Mouse (Mus musculus) embryonic facial prominence, embryonic 12.5 days (tissue): ENCODE data around the gene Mfap3. TPM values are rescaled to one million over a fixed set of nuclear protein-coding genes. Genes with fewer than 3 reads are reported as not detected.
"Not testable (repeated sequence)": the region's sequence is repeated elsewhere in the genome, so short reads cannot be mapped to it uniquely, and the experiment has no call there.

ENCODE experiments used
- ATAC-seq: fragments of 200-750 bp; cut with Nextera tagmentation; 2 replicates; pipeline ENCODE4 v1.8.0; 2017; ENCODE audit not compliant: insufficient number of reproducible peaks, insufficient read depth, low FRiP score, low TSS enrichment
- H3K27ac ChIP-seq: fragments of 300-500 bp; sonication (generic); 2 replicates; pipeline ENCODE4 v1.5.1; 2016; ENCODE audit warnings: mild to moderate bottlenecking
- H3K27me3 ChIP-seq: fragments of 300-500 bp; sonication (generic); 2 replicates; pipeline ENCODE4 v1.6.1; 2016; ENCODE audit warnings: mild to moderate bottlenecking, moderate library complexity
- H3K36me3 ChIP-seq: fragments of 300-500 bp; sonication (generic); 2 replicates; pipeline ENCODE4 v1.6.1; 2016; ENCODE audit warnings: mild to moderate bottlenecking
- H3K4me1 ChIP-seq: fragments of 300-500 bp; sonication (generic); 2 replicates; pipeline ENCODE4 v1.6.1; 2016
- H3K4me2 ChIP-seq: fragments of 300-500 bp; sonication (generic); replicated peaks from 2 replicates; pipeline ENCODE4 v1.6.1; 2016; ENCODE audit warnings: mild to moderate bottlenecking, moderate library complexity
- H3K4me3 ChIP-seq: fragments of 300-500 bp; sonication (generic); 2 replicates; pipeline ENCODE4 v1.5.1; 2016; ENCODE audit warnings: mild to moderate bottlenecking
- H3K9ac ChIP-seq: fragments of 300-500 bp; sonication (generic); 2 replicates; pipeline ENCODE4 v1.6.1; 2016; ENCODE audit warnings: mild to moderate bottlenecking, moderate library complexity
- H3K9me3 ChIP-seq: fragments of 300-500 bp; sonication (generic); 2 replicates; pipeline ENCODE4 v1.6.1; 2016; ENCODE audit warnings: mild to moderate bottlenecking, moderate library complexity
- WGBS: fragments of 180-500 bp; shearing (Covaris S2); methylation state at CpG from one replicate; pipeline ENCODE4 v1.1.7; 2016; 5-methylcytosine and 5-hydroxymethylcytosine counted together
- polyA plus RNA-seq: library from polyadenylated mRNA; unstranded; fragments of >200 nt; fragmentation: Nextera tagmentation; extraction: Ambion mirVana; gene quantifications from 2 replicates; pipeline ENCODE4 v1.2.1, GENCODE M21; 2016

Mfap3 gene
- polyA plus RNA-seq, 1 experiment from 2014 or later = 56.7 TPM

- no peak for ATAC-seq
- peaks cover 46% of the 10 kb centered on the region for H3K36me3 ChIP-seq
- 84% methylated on average over 3 of the region's 3 CpGs for WGBS
Measured at GRCm38 (mm10) chr11:57529111-57529510, 10.6 kb downstream of the Mfap3 start.

DNA sequence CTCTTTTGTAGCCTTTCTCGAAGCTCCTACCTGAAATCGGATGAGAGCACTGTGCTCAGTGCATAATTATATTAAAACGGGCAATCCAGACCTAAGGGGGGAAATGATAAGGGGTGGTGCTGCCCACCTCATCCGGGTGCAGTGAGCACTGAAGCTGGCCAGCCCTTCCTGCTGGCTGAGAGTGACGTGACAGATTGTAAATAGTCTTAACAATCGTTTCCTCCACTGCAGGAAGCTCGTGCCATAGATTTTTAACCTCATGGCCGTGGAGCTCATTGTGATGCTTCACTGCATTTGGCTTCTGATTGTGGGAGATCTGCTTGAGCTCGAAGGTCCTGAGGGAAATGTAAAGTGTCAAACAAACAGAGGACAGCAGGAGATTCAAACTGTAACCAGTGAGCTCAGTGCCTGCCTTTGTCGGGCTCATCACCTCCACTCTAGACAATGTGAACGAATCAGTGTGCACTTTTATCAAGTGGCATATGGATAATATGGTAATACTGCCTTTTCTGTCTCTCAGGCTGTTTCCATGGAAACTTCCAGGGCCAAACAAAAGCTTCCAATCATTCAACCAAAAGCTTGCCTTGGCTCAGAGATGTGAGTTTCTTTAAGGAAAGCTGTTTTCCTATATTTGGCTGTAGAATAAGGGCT is 13.0 kb downstream of the Mfap3 start:
- Histone ChIP-seq H3K4me3 (no peak overlapping the region), H3K36me3 (peaks cover 46% of the 10 kb centered on the region), H3K27ac (no peak overlapping the region), H3K4me1 (no peaks in the 10 kb centered on the region), H3K9me3 (no peaks in the 10 kb centered on the region), H3K27me3 (no peaks in the 10 kb centered on the region), H3K9ac (no peak overlapping the region), H3K4me2 (no peak overlapping the region)
- no peak for ATAC-seq
- WGBS = 74% methylated on average over 11 of the region's 11 CpGs

More at GRCm38 (mm10) chr11:57529111-57529510, 10.6 kb downstream of the Mfap3 start:
- Histone ChIP-seq H3K4me1 (no peaks in the 10 kb centered on the region), H3K27me3 (no peaks in the 10 kb centered on the region), H3K9me3 (no peaks in the 10 kb centered on the region), H3K4me2 (no peak overlapping the region), H3K27ac (no peak overlapping the region), H3K4me3 (no peak overlapping the region), H3K9ac (no peak overlapping the region)

GRCm38 (mm10) chr11:57532306-57532705 is 13.8 kb downstream of the Mfap3 start:
- ATAC-seq = no peak
- Histone ChIP-seq H3K4me2 (no peak overlapping the region), H3K4me3 (no peak overlapping the region), H3K36me3 (peaks cover 46% of the 10 kb centered on the region), H3K4me1 (no peaks in the 10 kb centered on the region), H3K27me3 (no peaks in the 10 kb centered on the region), H3K9ac (no peak overlapping the region), H3K9me3 (no peaks in the 10 kb centered on the region), H3K27ac (no peak overlapping the region)
- WGBS = 93% methylated on average over 4 of the region's 4 CpGs

DNA sequence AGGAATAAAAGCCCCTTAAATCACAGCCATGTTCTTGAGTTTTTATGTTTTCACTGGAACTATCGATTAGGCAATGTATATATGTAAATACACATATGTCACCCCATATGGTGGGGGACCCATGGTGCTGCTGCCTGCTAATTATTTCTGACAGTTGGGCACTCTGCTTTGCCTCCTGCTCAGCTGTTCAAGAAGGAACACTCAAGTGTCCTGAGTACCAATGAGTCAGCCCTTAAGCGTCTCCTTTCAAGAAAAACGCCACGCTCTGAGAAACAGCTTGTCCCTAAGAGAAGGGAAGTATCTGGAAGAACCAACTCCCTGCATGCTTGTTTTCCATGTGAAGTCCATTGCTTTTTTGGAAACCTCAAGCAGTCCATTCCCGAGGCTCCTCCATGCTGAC is 17.4 kb downstream of the Mfap3 start:
- WGBS = 93% methylated on average over 5 of the region's 5 CpGs
- no peak overlapping the region for H3K4me2 ChIP-seq
- ATAC-seq = no peak
- peaks cover 18% of the 10 kb centered on the region for H3K36me3 ChIP-seq
- no peaks in the 10 kb centered on the region for H3K4me1 ChIP-seq
- no peaks in the 10 kb centered on the region for H3K27me3 ChIP-seq
- no peak overlapping the region for H3K27ac ChIP-seq
- H3K9ac ChIP-seq = no peak overlapping the region
- no peaks in the 10 kb centered on the region for H3K9me3 ChIP-seq
- no peak overlapping the region for H3K4me3 ChIP-seq

DNA sequence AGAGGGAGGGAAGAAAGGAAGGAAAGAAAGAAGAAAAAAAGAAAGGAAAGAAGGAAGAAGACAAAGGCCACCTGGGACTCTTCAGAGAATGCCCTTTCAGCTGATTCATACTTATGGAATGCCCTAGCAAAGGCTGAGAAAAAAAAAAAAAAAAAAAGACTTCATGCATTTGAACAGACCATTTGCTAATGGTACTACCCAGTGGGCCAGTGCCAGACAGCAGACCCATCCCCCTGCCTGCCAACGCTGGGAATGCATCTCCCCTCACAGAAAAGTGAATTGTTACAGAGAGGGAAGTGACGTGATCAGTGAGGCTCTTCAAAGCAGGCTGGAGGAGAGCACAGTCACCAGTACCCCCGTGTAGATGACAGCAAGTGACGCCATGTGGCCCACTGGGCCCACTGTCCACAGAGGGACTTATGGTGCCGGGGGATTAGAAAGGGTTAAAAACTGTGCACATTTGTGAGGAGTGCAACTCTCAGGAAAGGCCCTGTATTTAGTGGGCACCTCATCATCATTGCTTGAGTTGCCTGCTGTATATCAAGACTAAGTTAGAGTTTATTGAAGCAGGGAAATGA is 21.5 kb downstream of the Mfap3 start:
- Histone ChIP-seq H3K4me2 (no peak overlapping the region), H3K4me1 (no peaks in the 10 kb centered on the region), H3K27me3 (no peaks in the 10 kb centered on the region), H3K36me3 (no peaks in the 10 kb centered on the region), H3K9ac (no peak overlapping the region), H3K27ac (no peak overlapping the region), H3K4me3 (no peak overlapping the region), H3K9me3 (no peaks in the 10 kb centered on the region)
- no peak for ATAC-seq
- WGBS = 73% methylated on average over 5 of the region's 5 CpGs

- Histone ChIP-seq H3K9ac (no peak overlapping the region), H3K4me2 (no peak overlapping the region), H3K27me3 (no peaks in the 10 kb centered on the region), H3K27ac (no peak overlapping the region), H3K4me3 (no peak overlapping the region), H3K9me3 (no peaks in the 10 kb centered on the region), H3K4me1 (no peaks in the 10 kb centered on the region), H3K36me3 (no peaks in the 10 kb centered on the region)
- 92% methylated on average over 2 of the region's 2 CpGs for WGBS
- no peak for ATAC-seq
Measured at GRCm38 (mm10) chr11:57540681-57541080, 22.2 kb downstream of the Mfap3 start.

DNA sequence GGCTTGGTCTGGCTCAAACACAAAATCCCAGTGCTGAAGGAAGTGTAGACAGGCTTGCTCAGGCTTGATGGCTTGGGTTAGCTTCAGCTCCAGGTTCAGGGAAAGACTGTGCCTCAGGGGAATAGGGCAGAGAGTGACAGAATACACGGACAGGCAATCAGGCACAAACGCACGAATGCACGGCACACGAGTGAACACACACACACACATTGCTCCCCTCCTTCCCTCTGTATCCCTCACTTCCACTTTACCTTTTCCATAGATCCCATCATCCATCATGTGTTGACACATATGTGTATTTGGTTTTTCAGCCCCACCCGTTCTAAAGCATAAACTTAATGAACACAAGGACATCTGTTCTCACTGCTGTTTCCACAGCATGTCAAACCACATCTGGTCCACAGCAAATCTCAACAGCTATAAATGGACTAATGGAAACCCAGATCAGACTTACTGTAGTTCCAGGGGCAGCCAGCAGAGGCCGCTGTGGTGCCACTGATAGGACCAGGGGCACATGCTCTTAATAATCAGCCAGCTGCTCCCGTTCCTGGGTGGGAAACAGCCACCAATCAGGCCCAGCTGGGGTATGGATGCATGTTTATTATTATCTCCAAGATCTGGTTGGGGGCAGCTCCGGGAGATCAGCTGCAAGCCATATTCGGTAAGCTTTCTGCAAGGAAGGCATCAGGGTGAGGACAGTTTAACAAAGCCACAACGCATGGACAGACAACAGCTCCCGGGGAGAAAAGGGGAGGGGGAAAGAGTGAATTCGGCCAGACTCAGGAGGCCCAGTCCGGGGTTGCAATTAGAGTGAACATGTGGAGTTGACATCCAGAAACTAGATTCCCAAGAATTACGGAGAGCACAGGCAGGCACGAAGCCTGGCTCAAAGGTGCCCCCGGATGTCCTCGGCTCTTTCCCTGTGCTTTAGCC is 30.4 kb downstream of the Mfap3 start:
- Histone ChIP-seq H3K4me2 (peak overlapping the region; percentile 42), H3K4me3 (peak overlapping the region; percentile 4; the same call in 1 of the 2 replicates), H3K9ac (no peak overlapping the region), H3K9me3 (no peaks in the 10 kb centered on the region), H3K27me3 (0 out of 2 replicates have a peak, but pooled peaks cover 4% of the 10 kb centered on the region), H3K4me1 (peaks cover 7% of the 10 kb centered on the region), H3K27ac (no peak overlapping the region), H3K36me3 (no peaks in the 10 kb centered on the region)
- WGBS = 18% methylated on average over 18 of the region's 18 CpGs
- ATAC-seq = peak; percentile 86; the same call in 1 of the 2 replicates

GRCm38 (mm10) chr11:57550230-57550629 is 31.8 kb downstream of the Mfap3 start:
- H3K27me3 ChIP-seq = 0 out of 2 replicates have a peak, but pooled peaks cover 4% of the 10 kb centered on the region
- no peak for ATAC-seq
- H3K36me3 ChIP-seq = no peaks in the 10 kb centered on the region
- 94% methylated on average over 2 of the region's 2 CpGs for WGBS
- no peak overlapping the region for H3K4me3 ChIP-seq
- H3K9me3 ChIP-seq = no peaks in the 10 kb centered on the region
- peaks cover 7% of the 10 kb centered on the region for H3K4me1 ChIP-seq
- H3K27ac ChIP-seq = no peak overlapping the region
- no peak overlapping the region for H3K9ac ChIP-seq
- H3K4me2 ChIP-seq = no peak overlapping the region

DNA sequence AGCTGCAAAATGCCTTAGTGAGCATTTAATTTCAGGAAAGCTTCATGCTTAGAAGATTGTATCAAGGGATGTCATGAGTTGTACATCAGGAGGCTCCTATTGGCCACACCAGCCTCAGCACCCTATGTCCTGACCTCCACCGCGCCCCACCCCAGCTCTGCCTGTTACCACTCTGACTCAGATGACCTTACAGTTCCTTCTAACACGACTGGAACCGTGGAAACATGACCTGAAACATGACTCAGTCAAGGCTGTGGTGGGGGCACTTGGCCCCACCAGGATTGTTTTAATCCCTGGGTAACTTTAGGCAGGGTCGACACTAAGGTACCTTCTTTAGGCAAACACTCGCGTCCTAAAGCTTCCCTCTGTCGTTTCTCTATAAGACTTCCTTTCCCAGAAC is 32.6 kb downstream of the Mfap3 start:
- no peak overlapping the region for H3K27ac ChIP-seq
- no peaks in the 10 kb centered on the region for H3K9me3 ChIP-seq
- H3K4me1 ChIP-seq = peaks cover 7% of the 10 kb centered on the region
- ATAC-seq = no peak
- WGBS = 78% methylated on average over 8 of the region's 8 CpGs
- no peak overlapping the region for H3K4me2 ChIP-seq
- H3K36me3 ChIP-seq = no peaks in the 10 kb centered on the region
- no peak overlapping the region for H3K4me3 ChIP-seq
- no peak overlapping the region for H3K9ac ChIP-seq
- 0 out of 2 replicates have a peak, but pooled peaks cover 4% of the 10 kb centered on the region for H3K27me3 ChIP-seq

DNA sequence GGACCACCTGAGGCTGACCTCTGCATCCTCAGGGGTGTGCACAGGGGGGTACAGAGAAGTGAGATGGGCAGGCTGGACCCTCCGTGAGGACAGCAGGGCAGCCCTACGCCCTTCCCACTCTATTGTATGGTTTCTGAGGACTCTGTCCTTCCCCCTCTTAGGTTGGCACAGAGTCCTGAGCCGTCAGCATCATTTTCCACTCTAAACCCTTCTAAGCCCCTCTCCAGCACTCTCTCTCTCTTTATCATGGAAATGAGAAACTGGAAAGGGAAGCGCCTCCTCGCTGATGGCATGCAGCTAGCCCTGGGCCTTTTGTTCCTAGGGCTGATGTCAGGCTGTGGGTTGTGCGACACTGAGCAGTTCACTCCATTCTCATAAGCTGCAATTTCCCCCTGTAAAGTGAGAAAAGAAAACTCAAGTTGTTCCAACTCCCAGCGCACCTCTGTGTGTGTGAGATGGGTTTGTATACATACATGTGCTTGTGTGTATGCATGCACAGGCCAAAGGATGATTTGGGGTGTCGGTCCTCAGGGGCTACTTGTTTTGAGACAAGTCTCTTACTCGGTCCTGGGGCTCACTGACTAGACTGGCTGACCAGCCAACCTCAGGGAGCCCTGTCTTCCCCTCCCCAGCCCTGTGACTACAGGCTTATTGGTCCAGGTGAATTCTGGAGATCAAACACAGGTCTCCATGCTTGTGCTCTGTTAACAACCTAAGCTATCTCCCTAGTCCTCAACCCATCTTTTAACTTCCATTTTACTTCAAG is 34.7 kb downstream of the Mfap3 start:
- H3K4me3 ChIP-seq = no peak overlapping the region
- H3K27me3 ChIP-seq = 0 out of 2 replicates have a peak, but pooled peaks cover 4% of the 10 kb centered on the region
- H3K9me3 ChIP-seq = no peaks in the 10 kb centered on the region
- H3K4me1 ChIP-seq = peaks cover 7% of the 10 kb centered on the region
- H3K27ac ChIP-seq = no peak overlapping the region
- H3K9ac ChIP-seq = no peak overlapping the region
- 42% methylated on average over 9 of the region's 9 CpGs for WGBS
- no peaks in the 10 kb centered on the region for H3K36me3 ChIP-seq
- ATAC-seq = no peak
- no peak overlapping the region for H3K4me2 ChIP-seq

DNA sequence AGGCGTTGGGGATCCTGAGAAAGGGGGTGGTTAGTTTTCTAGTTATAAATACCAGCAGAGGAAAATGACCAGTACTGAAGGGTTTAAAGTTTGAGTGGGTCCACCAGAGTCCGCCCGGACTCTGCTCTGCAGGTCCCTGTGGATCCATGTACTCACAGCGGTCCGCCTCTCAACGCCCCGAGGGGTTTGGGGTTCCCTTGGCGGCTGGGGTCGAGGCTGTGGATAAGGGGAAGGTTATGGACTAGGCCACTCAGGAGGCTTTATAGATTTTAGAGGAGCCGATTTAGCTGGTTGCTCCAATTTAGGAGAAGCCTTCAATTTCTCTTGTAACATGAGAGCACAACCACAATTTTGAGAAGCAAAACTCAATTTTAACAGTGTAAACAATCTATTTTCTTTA is 39.5 kb downstream of the Mfap3 start:
- H3K27me3 ChIP-seq, H3K9me3 ChIP-seq, ATAC-seq, H3K36me3 ChIP-seq, H3K4me1 ChIP-seq, H3K27ac ChIP-seq, H3K4me2 ChIP-seq, H3K4me3 ChIP-seq, H3K9ac ChIP-seq: not testable (repeated sequence)
- WGBS = 80% methylated on average over 9 of the region's 10 CpGs
